Comparison of ENCODE assay signal across 24 mouse cellular contexts in the genomic region with DNA sequence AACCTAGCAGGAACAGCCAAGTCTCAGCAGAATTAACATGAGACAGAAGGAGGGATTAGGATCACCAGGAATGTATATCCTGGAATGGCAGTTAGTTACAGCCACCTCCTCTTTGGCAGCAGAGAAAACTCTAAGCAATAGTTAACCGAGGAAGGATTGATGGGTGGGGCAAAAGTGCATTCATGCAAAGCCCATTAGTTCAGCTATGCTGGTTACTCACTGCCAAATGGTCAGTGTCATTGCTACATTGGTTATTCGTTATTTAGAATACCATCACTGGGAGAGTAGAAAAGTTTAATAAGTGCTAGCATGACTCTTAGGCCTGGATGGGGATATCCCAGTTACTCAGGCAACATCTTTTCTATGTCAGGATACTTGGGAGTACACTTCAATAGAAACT.
DNase-seq lines count a peak whose midpoint lies in the region; ATAC-seq and TF ChIP-seq lines count a peak whose summit lies in the region.
"Had no signal": no experiment of that assay in that cellular context is flagged by ENCODE, and none has a peak within 500 bp of the region (broad histone marks: within the 10 kb centered on the region; RNA-seq: fewer than 3 reads in every experiment).

No protein-coding gene starts in this region.

- H3K9ac ChIP-seq in kidney, embryonic 15.5 days: no peak overlapping the region
- H3K9ac ChIP-seq in midbrain, postnatal 0 days (replicated peaks; ENCODE audit: low read length, poor library complexity, severe bottlenecking): no peak overlapping the region
- H3K9ac ChIP-seq: forebrain, embryonic 13.5 days; forebrain, postnatal 0 days; heart, embryonic 13.5 days; hindbrain, embryonic 13.5 days had no signal

- 34% methylated on average over 2 of the region's 2 CpGs for WGBS in kidney, embryonic 15.5 days
- 70% methylated on average over 2 of the region's 2 CpGs for WGBS in midbrain, postnatal 0 days

- no peak overlapping the region for H3K4me3 ChIP-seq in kidney, embryonic 15.5 days (replicated peaks)
- H3K4me3 ChIP-seq in midbrain, postnatal 0 days (ENCODE audit: low read depth, low read length): no peak overlapping the region
- H3K4me3 ChIP-seq: embryonic facial prominence, embryonic 10.5 days; forebrain, embryonic 13.5 days; gastrocnemius, adult 2 months; heart, embryonic 13.5 days; hindbrain, embryonic 13.5 days had no signal

- intact Hi-C loops in heart, postnatal 10 days (cut with DNase I): no loop called here

- H3K4me2 ChIP-seq in kidney, embryonic 15.5 days: no peak overlapping the region
- no peak overlapping the region for H3K4me2 ChIP-seq in midbrain, postnatal 0 days (ENCODE audit: low read depth, low read length, poor library complexity, severe bottlenecking)
- H3K4me2 ChIP-seq: forebrain, embryonic 13.5 days; heart, embryonic 13.5 days; hindbrain, embryonic 13.5 days had no signal

- H3K36me3 ChIP-seq in kidney, embryonic 15.5 days: no peaks in the 10 kb centered on the region
- H3K36me3 ChIP-seq in midbrain, postnatal 0 days (ENCODE audit: insufficient read depth, low read length): no peaks in the 10 kb centered on the region
- H3K36me3 ChIP-seq: embryonic facial prominence, embryonic 10.5 days; G1E; heart, embryonic 13.5 days; hindbrain, embryonic 13.5 days had no signal

- no peak for TF ChIP-seq CTCF in midbrain, postnatal 0 days (IDR thresholded peaks at IDR 0.05)

- peak; percentile 61 for DNase-seq in heart, adult 11 months
- no peak for DNase-seq in heart, postnatal 10 days
- peak; percentile 38 for DNase-seq in kidney, adult 18-20 months
- DNase-seq in kidney, postnatal 14 days: peak; percentile 45
- no peak for DNase-seq in adrenal gland, adult 18-20 months (ENCODE audit: low spot score in 2 of 2)
- no peak for DNase-seq in midbrain, postnatal 0 days (ENCODE audit: low spot score)
- DNase-seq in adrenal gland, postnatal 4 days (ENCODE audit: low spot score in 2 of 2): no peak
- DNase-seq: adrenal gland, adult 2 months; adrenal gland, postnatal 25 days; B cell, adult 2 months; cerebellum, adult 2 months; cerebellum, postnatal 10 days; forebrain, postnatal 0 days; gastrocnemius, adult 2 months; gastrocnemius, postnatal 25 days; heart, postnatal 4 days had no signal

- no peak overlapping the region for H3K27ac ChIP-seq in kidney, embryonic 15.5 days
- no peak overlapping the region for H3K27ac ChIP-seq in midbrain, postnatal 0 days (ENCODE audit: low read depth, low read length)
- H3K27ac ChIP-seq: embryonic facial prominence, embryonic 10.5 days; forebrain, embryonic 13.5 days; gastrocnemius, adult 2 months; heart, embryonic 13.5 days; hindbrain, embryonic 13.5 days had no signal

- no peaks in the 10 kb centered on the region for H3K27me3 ChIP-seq in kidney, embryonic 15.5 days
- no peaks in the 10 kb centered on the region for H3K27me3 ChIP-seq in midbrain, postnatal 0 days (ENCODE audit: insufficient read depth, low read length)
- H3K27me3 ChIP-seq: forebrain, embryonic 13.5 days; heart, embryonic 13.5 days; hindbrain, embryonic 13.5 days had no signal

- no peaks in the 10 kb centered on the region for H3K4me1 ChIP-seq in kidney, embryonic 15.5 days
- no peaks in the 10 kb centered on the region for H3K4me1 ChIP-seq in midbrain, postnatal 0 days (ENCODE audit: insufficient read depth, low read length)
- H3K4me1 ChIP-seq: embryonic facial prominence, embryonic 10.5 days; forebrain, embryonic 13.5 days; heart, embryonic 13.5 days; hindbrain, embryonic 13.5 days had no signal

- H3K9me3 ChIP-seq in kidney, embryonic 15.5 days (replicated peaks): no peaks in the 10 kb centered on the region
- H3K9me3 ChIP-seq in midbrain, postnatal 0 days (ENCODE audit: low read length): no peaks in the 10 kb centered on the region
- H3K9me3 ChIP-seq: embryonic facial prominence, embryonic 10.5 days; forebrain, embryonic 13.5 days; G1E; heart, embryonic 13.5 days; hindbrain, embryonic 13.5 days had no signal

- ATAC-seq in kidney, embryonic 15.5 days (replicated peaks; ENCODE audit: low FRiP score): peak; percentile 79
- no peak for ATAC-seq in midbrain, postnatal 0 days (ENCODE audit: low FRiP score)
- ATAC-seq: activated CD4-positive, CD25-positive, alpha-beta regulatory T cell, adult 4 months; CD4-positive, CD25-positive, alpha-beta regulatory T cell, adult 4 months; forebrain, embryonic 13.5 days; forebrain, postnatal 0 days had no signal

Comparison
In these comparisons a context has a peak if more than half of its experiments do, and no peak if none do; other contexts are left out.
1. DNase-seq: peak in heart, adult 11 months (single experiment), kidney, adult 18-20 months (single experiment) and kidney, postnatal 14 days (single experiment); none in heart, postnatal 10 days (0 of 2), adrenal gland, adult 18-20 months (0 of 2), midbrain, postnatal 0 days (single experiment) and adrenal gland, postnatal 4 days (0 of 2).